Mouse (Mus musculus): ENCODE results near the gene Vmn1r22.
"Not testable (repeated sequence)": the region's sequence is repeated elsewhere in the genome, so short reads cannot be mapped to it uniquely, and the experiment has no call there.

The Vmn1r22 gene

GRCm38 (mm10) chr6:57907928-57908327, at the start of gene Vmn1r22:
Gene Vmn1r22 (minus strand): TSS chr6:57908028.
- no peak for DNase-seq (ENCODE audit: low read depth, low spot score)

GRCm38 (mm10) chr6:57926738-57927137, 18.9 kb upstream of the Vmn1r22 start, which contains the start of gene Vmn1r23:
Gene Vmn1r23 (minus strand): TSS chr6:57926838.
- no peak for DNase-seq (ENCODE audit: low read depth, low spot score)

GRCm38 (mm10) chr6:57859043-57860042, 48.5 kb downstream of the Vmn1r22 start:
- peak; percentile 5 for DNase-seq (ENCODE audit: low read depth, low spot score)

GRCm38 (mm10) chr6:57851177-57851576, 56.7 kb downstream of the Vmn1r22 start:
- DNase-seq (ENCODE audit: low read depth, low spot score): not testable (repeated sequence)

GRCm38 (mm10) chr6:57850286-57850685, 57.5 kb downstream of the Vmn1r22 start, which contains the start of gene Vmn1r21:
Gene Vmn1r21 (minus strand): TSS chr6:57850343.
- DNase-seq (ENCODE audit: low read depth, low spot score): no peak

Measured in skeletal muscle tissue, adult 2 months (tissue).